Comparison of ENCODE assay signal across 9 mouse cellular contexts in the genomic region with DNA sequence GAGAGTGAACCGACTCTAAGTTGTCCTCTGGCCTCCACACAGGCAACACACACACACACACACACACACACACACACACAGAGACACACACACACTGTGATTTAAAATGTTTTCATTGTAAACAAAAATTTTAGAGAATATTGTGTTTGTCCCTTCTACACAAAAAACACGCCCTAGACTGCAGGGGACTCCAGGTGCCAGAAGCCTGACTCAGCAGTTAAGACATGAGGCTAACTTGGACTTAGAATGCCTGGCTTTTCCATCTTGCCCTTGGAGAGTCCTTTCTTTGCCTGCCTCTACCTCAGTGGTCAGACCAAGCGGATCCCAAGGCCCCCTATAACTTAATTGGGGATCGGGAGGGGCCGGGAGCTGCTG. TPM values are rescaled to one million over a fixed set of nuclear protein-coding genes. Genes with fewer than 3 reads are reported as not detected.
DNase-seq lines count a peak whose midpoint lies in the region; ATAC-seq and TF ChIP-seq lines count a peak whose summit lies in the region.
"Had no signal": no experiment of that assay in that cellular context is flagged by ENCODE, and none has a peak within 500 bp of the region (broad histone marks: within the 10 kb centered on the region; RNA-seq: fewer than 3 reads in every experiment).

No protein-coding gene starts in this region.

- 5% methylated on average over 5 of the region's 5 CpGs for WGBS in embryonic facial prominence, embryonic 11.5 days
- WGBS in hindbrain, postnatal 0 days = under 1% methylated on average over 5 of the region's 5 CpGs
- WGBS in midbrain, embryonic 15.5 days = 3% methylated on average over 5 of the region's 5 CpGs

- no peaks in the 10 kb centered on the region; the same call in 1 of the 2 replicates for H3K4me1 ChIP-seq in embryonic facial prominence, embryonic 11.5 days (ENCODE audit: control insufficient read depth, insufficient read depth, low read length)
- H3K4me1 ChIP-seq in hindbrain, postnatal 0 days (ENCODE audit: insufficient read depth, low read length) = peaks cover 18% of the 10 kb centered on the region; the same call in 1 of the 2 replicates
- peaks cover 20% of the 10 kb centered on the region; the same call in 1 of the 2 replicates for H3K4me1 ChIP-seq in midbrain, embryonic 15.5 days

- peak overlapping the region; percentile 93 for H3K4me2 ChIP-seq in embryonic facial prominence, embryonic 11.5 days (ENCODE audit: low read depth, low read length)
- peak overlapping the region; percentile 97 for H3K4me2 ChIP-seq in hindbrain, postnatal 0 days (ENCODE audit: low read depth, low read length)
- H3K4me2 ChIP-seq in midbrain, embryonic 15.5 days = peak overlapping the region; percentile 87

- TF ChIP-seq CTCF in hindbrain, postnatal 0 days (IDR thresholded peaks at IDR 0.05; ENCODE audit: low read depth) = no peak

- no peaks in the 10 kb centered on the region for H3K36me3 ChIP-seq in embryonic facial prominence, embryonic 11.5 days (replicated peaks; ENCODE audit: control insufficient read depth, insufficient read depth, low read depth, low read length)
- no peaks in the 10 kb centered on the region for H3K36me3 ChIP-seq in hindbrain, postnatal 0 days (ENCODE audit: insufficient read depth, low read length)
- H3K36me3 ChIP-seq in midbrain, embryonic 15.5 days (replicated peaks) = no peaks in the 10 kb centered on the region

- no peak overlapping the region for H3K27ac ChIP-seq in embryonic facial prominence, embryonic 11.5 days (replicated peaks; ENCODE audit: low read depth, low read length)
- peak overlapping the region; percentile 90 for H3K27ac ChIP-seq in hindbrain, postnatal 0 days
- peak overlapping the region; percentile 85 for H3K27ac ChIP-seq in midbrain, embryonic 15.5 days

- H3K9ac ChIP-seq in embryonic facial prominence, embryonic 11.5 days (replicated peaks; ENCODE audit: low read length) = peak overlapping the region; percentile 88
- H3K9ac ChIP-seq in hindbrain, postnatal 0 days (replicated peaks; ENCODE audit: low read length) = peak overlapping the region; percentile 86
- peak overlapping the region; percentile 81 for H3K9ac ChIP-seq in midbrain, embryonic 15.5 days

- H3K27me3 ChIP-seq in embryonic facial prominence, embryonic 11.5 days (ENCODE audit: control insufficient read depth, insufficient read depth, low read length) = peaks cover 5% of the 10 kb centered on the region
- H3K27me3 ChIP-seq in hindbrain, postnatal 0 days (ENCODE audit: insufficient read depth, low read length) = no peaks in the 10 kb centered on the region
- H3K27me3 ChIP-seq in midbrain, embryonic 15.5 days (replicated peaks) = no peaks in the 10 kb centered on the region

- H3K4me3 ChIP-seq in embryonic facial prominence, embryonic 11.5 days (ENCODE audit: low read depth, low read length) = peak overlapping the region; percentile 67
- H3K4me3 ChIP-seq in hindbrain, postnatal 0 days (ENCODE audit: low read length) = peak overlapping the region; percentile 91
- H3K4me3 ChIP-seq in midbrain, embryonic 15.5 days = peak overlapping the region; percentile 86

- peak; percentile 11; the same call in 1 of the 2 replicates for ATAC-seq in embryonic facial prominence, embryonic 11.5 days (replicated peaks; ENCODE audit: insufficient number of reproducible peaks, low FRiP score, low TSS enrichment, low read depth)
- peak; percentile 27 for ATAC-seq in hindbrain, postnatal 0 days
- peak; percentile 61 for ATAC-seq in midbrain, embryonic 15.5 days (replicated peaks)

- no peaks in the 10 kb centered on the region for H3K9me3 ChIP-seq in embryonic facial prominence, embryonic 11.5 days (replicated peaks; ENCODE audit: control insufficient read depth, low read length)
- no peaks in the 10 kb centered on the region for H3K9me3 ChIP-seq in hindbrain, postnatal 0 days (ENCODE audit: low read length)
- no peaks in the 10 kb centered on the region for H3K9me3 ChIP-seq in midbrain, embryonic 15.5 days

- peak; percentile 11 to 51 for DNase-seq in heart, adult 18-20 months
- no peak for DNase-seq in heart, adult 9 months (ENCODE audit: low spot score in 2 of 2)
- DNase-seq in 416B (ENCODE audit: low read depth) = peak; percentile 65
- DNase-seq in embryonic facial prominence, embryonic 11.5 days (ENCODE audit: low spot score) = peak; percentile 43
- peak; percentile 61 for DNase-seq in hindbrain, postnatal 0 days (ENCODE audit: low spot score)
- no peak for DNase-seq in layer of hippocampus, postnatal 14 days (ENCODE audit: low spot score in 2 of 2)
- no peak for DNase-seq in B cell, adult 2 months

RNA-seq across cellular contexts. Expression of gene Epdr1, which starts 0.9 kb away (rescaled TPM):
- total RNA-seq in heart, adult 18-20 months (2021) = 10 to 100 TPM; 19.8 to 29.0 TPM
- polyA plus RNA-seq in embryonic facial prominence, embryonic 11.5 days (2014; fragmentation: Nextera tagmentation; extraction: Ambion mirVana) = 13.4 and 15.2 TPM in 2 replicates
- total RNA-seq in hindbrain, postnatal 0 days (2014; rRNA removed) = 38.9 and 51.9 TPM in 2 replicates
- polyA plus RNA-seq in hindbrain, postnatal 0 days (2015; fragmentation: Nextera tagmentation; extraction: Ambion mirVana) = 40.3 and 42.4 TPM in 2 replicates
- polyA plus RNA-seq in midbrain, embryonic 15.5 days (2015; fragmentation: Nextera tagmentation; extraction: Ambion mirVana) = 21.2 and 21.5 TPM in 2 replicates
- 10 to 100 TPM; 55.7 to 59.2 TPM for total RNA-seq in layer of hippocampus, postnatal 14 days (2021)
- total RNA-seq: MEL had no signal

RNA-seq across cellular contexts. Expression of gene Sfrp4, which starts 4.1 kb away (rescaled TPM):
- total RNA-seq in heart, adult 18-20 months (2021) = under 1 TPM; 0.15 to 0.33 TPM
- polyA plus RNA-seq in embryonic facial prominence, embryonic 11.5 days (2014; fragmentation: Nextera tagmentation; extraction: Ambion mirVana) = 0.43 and 0.97 TPM in 2 replicates
- total RNA-seq in hindbrain, postnatal 0 days (2014; rRNA removed) = 3.7 and 3.8 TPM in 2 replicates
- polyA plus RNA-seq in hindbrain, postnatal 0 days (2015; fragmentation: Nextera tagmentation; extraction: Ambion mirVana) = 4.7 and 6.2 TPM in 2 replicates
- polyA plus RNA-seq in midbrain, embryonic 15.5 days (2015; fragmentation: Nextera tagmentation; extraction: Ambion mirVana) = 3.3 and 3.7 TPM in 2 replicates
- 1 to 10 TPM; 1.8 to 2.5 TPM for total RNA-seq in layer of hippocampus, postnatal 14 days (2021)

Comparison
In these comparisons a context has a peak if more than half of its experiments do, and no peak if none do; other contexts are left out.
1. DNase-seq: peak in heart, adult 18-20 months (2 of 2), 416B (single experiment), embryonic facial prominence, embryonic 11.5 days (single experiment) and hindbrain, postnatal 0 days (single experiment); none in heart, adult 9 months (0 of 2), layer of hippocampus, postnatal 14 days (0 of 2) and B cell, adult 2 months (0 of 2).
2. ATAC-seq: peak in every context shown above with its lines; median percentile 61 in midbrain, embryonic 15.5 days; 27 in hindbrain, postnatal 0 days; 11 in embryonic facial prominence, embryonic 11.5 days.
3. Peak in every context shown above with its lines, with median percentiles within 50 percentile points of each other: H3K4me2 ChIP-seq, H3K4me3 ChIP-seq and H3K9ac ChIP-seq.